Mouse (Mus musculus) mature B cell (primary cell): ENCODE measurements around the gene Mto1.
"Not testable (repeated sequence)": the region's sequence is repeated elsewhere in the genome, so short reads cannot be mapped to it uniquely, and the experiment has no call there.

Experiments used
- in situ Hi-C: fragments of 300-500 bp; cut with MboI; formaldehyde crosslinking; loops from 2 replicates; pipeline ENCODE4 v1.14.3; 2019

Gene Mto1

GRCm38 (mm10) chr9:78475873-78476272, 27.9 kb downstream of the Mto1 start:
- in situ Hi-C loops = no loop called here

GRCm38 (mm10) chr9:78476531-78477020, 28.6 kb downstream of the Mto1 start:
- in situ Hi-C loops = no loop called here

GRCm38 (mm10) chr9:78477021-78477551, 29.1 kb downstream of the Mto1 start:
- in situ Hi-C loops = no loop called here

- in situ Hi-C loops = not testable (repeated sequence)
Observed at GRCm38 (mm10) chr9:78478009-78478605, 30.1 kb downstream of the Mto1 start.

- in situ Hi-C loops = not testable (repeated sequence)
Observed at GRCm38 (mm10) chr9:78479308-78479707, 31.3 kb downstream of the Mto1 start.

GRCm38 (mm10) chr9:78480227-78480626, 32.2 kb downstream of the Mto1 start:
- in situ Hi-C loops = not testable (repeated sequence)

- in situ Hi-C loops = no loop called here
Observed at GRCm38 (mm10) chr9:78480706-78481358, 32.8 kb downstream of the Mto1 start.

GRCm38 (mm10) chr9:78481423-78482331, 33.7 kb downstream of the Mto1 start:
- in situ Hi-C loops = no loop called here

- in situ Hi-C loops = no loop called here
Observed at GRCm38 (mm10) chr9:78482386-78482785, 34.4 kb downstream of the Mto1 start.

GRCm38 (mm10) chr9:78484660-78485059, 36.7 kb downstream of the Mto1 start:
- in situ Hi-C loops = no loop called here

GRCm38 (mm10) chr9:78488021-78488420, 40.0 kb downstream of the Mto1 start:
- in situ Hi-C loops = not testable (repeated sequence)

GRCm38 (mm10) chr9:78488890-78489420, 40.9 kb downstream of the Mto1 start, which contains the start of gene Eef1a1:
Gene Eef1a1 (minus strand): TSS chr9:78489151.
- in situ Hi-C loops = no loop called here

GRCm38 (mm10) chr9:78491169-78491568, 43.2 kb downstream of the Mto1 start:
- in situ Hi-C loops = no loop called here

GRCm38 (mm10) chr9:78492254-78492653, 44.2 kb downstream of the Mto1 start:
- in situ Hi-C loops = no loop called here

GRCm38 (mm10) chr9:78493171-78493570, 45.2 kb downstream of the Mto1 start:
- in situ Hi-C loops = no loop called here

- in situ Hi-C loops = no loop called here
Observed at GRCm38 (mm10) chr9:78500386-78500785, 52.4 kb downstream of the Mto1 start.

GRCm38 (mm10) chr9:78501284-78501683, 53.3 kb downstream of the Mto1 start:
- in situ Hi-C loops = no loop called here

GRCm38 (mm10) chr9:78503223-78504079, 55.4 kb downstream of the Mto1 start:
- in situ Hi-C loops = no loop called here

- in situ Hi-C loops = no loop called here
Observed at GRCm38 (mm10) chr9:78504133-78504532, 56.1 kb downstream of the Mto1 start.

- in situ Hi-C loops = no loop called here
Observed at GRCm38 (mm10) chr9:78504679-78505078, 56.7 kb downstream of the Mto1 start.

- in situ Hi-C loops = no loop called here
Observed at GRCm38 (mm10) chr9:78505223-78505622, 57.2 kb downstream of the Mto1 start.
